Mouse (Mus musculus) monocyte, adult 59 days (primary cell): ENCODE results near the gene Ube2g2. TPM values are rescaled to one million over a fixed set of nuclear protein-coding genes. Genes with fewer than 3 reads are reported as not detected.

Experiments
- total RNA-seq, 2 experiments: library from RNA; stranded (reverse); gene quantifications; one replicate each; pipeline ENCODE4 v1.2.4; 2023

Ube2g2 gene
- 10 to 100 TPM; 43.6 to 54.7 TPM for total RNA-seq

DNA sequence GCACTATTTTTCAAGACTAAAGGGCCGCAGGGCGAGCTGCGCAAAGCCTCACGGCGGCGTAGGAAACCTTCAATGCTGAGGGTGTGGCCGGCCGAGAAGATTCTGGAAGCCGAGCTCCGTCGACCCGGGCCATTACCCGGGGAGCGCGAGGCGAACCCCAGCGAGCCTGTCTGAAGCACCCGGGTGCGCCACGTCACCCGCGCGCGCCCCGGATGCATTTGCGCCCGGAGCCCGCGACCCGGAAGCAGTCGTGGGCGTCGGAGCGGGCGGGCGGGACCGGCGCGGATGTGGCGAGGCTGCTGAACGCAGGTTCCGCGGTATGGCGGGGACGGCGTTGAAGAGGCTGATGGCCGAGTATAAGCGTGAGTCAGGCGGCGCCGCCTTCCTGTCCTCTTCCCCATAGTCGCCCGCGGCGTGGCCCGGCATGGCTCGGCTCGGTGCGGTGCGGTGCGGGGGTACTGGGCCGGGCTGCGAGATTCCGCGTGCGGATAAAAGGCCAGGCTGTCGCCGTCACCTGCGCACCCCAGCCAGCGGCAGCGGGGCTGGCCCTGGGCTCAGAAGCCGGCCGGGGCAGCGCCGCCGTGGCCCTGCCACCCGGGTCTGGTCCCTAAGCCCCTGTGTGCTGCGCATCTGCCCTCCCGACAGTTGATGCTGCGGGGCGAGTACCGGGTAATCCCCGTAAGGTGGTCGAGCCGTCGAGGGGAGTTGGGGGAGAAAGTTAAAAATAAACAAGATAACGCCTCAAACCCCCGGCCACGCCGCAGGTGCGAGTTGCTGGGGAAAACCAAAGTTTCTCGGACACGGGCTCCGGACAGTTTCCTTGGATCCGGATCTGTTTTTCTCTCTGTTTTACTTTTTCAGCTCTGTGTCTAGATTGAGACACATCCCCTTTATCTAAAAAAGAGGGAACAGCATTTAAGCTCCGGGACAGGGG lies at the start of gene Ube2g2:
Ube2g2 (plus strand) TSS at position 221 of the 934 bp plus-strand sequence.

DNA sequence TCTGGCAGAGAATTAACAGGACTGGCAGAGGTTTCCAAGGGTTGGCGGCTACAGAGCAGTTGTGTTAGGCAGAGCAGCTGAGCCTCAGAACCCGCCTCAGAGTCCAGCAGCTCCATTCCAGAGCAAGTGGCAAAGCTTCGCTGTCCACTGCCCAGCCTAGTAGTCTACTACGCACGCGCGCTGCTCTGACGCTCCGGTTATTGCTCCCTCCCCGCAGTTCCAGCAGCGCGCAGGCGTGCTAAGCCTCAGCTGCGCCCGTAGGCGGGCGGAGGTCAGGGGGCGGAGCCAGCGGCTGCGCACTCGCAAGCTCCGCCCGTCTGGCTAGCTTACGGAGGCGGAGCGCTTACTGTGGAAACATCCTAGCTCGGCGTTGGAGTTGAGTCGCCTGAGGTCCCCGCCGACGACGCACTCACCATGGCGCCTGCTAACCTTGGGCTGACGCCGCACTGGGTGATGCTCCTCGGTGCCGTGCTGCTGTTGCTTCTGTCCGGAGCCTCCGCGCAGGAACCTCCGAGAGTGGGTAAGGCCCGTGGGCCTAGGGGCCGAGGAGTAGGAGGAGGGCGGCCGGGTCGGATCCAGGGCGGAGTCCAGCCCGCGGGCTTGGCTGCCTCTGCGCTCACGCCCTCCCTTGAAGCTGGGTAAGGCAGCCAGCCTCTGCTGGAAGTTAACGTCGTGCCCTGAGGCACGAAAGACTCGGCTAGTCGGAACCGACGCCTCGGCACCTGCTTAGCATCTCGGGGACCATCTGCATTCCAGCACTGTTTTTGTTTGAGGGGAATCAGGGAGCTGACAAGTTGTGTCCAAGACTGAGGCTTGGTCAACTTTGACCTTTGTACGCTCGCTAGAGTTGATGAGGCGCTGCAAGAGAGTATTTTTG lies 40.4 kb upstream of the Ube2g2 start, which contains the start of gene Pttg1ip:
Pttg1ip (plus strand) TSS at position 313 of the 877 bp plus-strand sequence.

DNA sequence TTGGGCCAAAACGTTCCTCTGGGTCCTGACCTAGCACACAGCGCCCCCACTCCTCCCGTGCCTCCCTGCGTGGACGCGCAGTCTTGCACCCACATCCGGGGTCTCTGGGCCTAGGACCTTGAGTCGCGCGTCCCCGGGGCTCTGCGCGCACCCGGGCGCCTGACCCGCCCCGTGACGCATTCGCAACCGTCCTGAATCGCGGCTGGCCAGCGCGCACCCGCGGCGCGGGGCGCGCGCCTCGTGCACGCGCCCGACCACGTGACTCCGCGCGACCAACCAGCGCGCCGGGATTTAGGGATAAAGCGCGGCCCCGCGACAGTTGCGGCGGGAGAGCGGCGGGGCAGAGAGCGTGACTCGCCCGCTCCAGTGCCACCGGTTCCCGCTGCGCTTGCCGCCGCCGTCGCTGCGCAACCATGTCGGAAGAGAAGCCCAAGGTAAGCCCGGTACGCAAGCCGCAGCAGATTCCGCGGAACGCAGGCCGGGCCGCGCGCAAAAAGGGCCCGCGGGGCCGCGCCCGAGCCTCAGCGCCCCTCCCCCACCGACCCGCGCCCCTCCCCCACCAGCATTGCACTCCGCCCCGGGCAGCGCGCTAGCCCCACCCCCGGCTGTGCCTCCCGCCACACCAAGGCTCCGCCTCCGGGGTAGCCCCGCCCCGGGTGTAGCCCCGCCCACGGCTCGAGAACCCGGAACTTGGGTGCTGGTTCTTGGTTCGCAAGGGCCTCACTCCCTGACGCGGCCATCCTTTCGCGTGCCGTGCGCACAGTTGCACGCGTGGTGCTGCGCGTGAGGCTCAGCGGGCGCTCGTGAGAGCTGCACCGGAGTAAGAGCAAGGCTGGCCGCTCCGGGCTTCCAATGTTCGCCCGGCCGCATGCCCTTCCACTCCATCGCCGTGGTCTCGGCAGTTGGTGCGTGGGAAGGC lies 15.9 kb upstream of the Ube2g2 start, which contains the start of the genes Sumo3 and Gm49325:
Sumo3 (plus strand) TSS at position 190 of the 919 bp plus-strand sequence.
Gm49325 (plus strand) TSS at position 290 of the 919 bp plus-strand sequence.

DNA sequence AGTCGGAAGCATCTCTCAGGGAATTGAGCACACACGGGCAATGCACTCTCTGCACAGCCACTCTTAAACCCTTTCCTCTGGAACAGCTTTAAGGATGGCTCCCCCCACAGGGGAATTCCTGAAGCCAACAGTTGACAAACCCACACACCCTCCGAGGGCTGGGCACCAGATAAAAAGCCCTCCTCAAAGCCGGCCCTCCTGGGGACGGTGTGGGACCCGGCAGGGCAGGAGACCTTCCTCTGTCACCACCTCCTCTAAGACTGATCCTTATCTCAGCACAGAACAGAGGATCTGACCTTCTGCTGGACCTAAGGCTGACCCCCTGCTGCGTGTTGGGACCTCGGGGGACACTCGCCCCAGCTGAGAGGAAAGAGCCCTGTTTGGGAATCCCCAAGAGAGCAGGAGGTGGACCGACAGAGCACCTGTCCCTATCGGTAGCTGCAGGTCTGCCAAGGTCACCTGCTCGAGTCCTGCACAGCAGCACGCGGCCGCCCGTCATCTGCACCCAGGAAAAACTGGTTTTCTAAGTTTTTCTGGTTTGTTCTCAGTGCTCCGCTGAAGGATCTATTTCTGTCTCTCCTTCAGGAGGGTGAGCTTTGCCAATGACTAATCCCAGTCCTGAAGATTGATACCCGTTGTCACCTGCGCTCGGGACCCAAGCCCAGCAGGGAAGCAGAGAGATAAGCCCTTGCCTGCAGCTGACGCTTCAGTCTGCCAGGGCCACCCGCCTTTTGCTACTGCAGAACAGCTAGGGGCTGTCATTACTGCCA lies 64.0 kb downstream of the Ube2g2 start, which contains the start of gene Tspear:
Tspear (plus strand) TSS at position 675 of the 770 bp plus-strand sequence.

DNA sequence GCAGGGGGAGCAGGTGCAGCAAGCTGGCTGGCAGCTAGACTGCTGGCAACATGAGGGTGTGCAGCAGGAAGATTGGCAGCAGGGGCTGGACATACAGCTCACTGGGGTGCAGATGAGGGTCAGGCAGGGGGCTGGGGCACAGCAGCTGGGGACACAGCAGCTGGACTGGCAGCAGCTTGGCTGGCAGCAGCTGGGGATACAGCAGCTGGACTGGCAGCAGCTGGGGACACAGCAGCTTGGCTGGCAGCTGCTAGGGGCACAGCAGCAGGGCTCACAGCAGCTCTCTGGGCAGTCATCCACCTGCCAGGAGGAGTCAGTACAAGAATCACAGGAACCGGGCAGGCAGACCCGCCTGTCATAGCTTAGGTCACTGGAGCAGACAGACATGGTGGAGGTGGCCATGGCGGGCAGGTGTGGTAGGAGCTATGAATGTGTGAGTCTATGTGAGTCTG lies 68.3 kb downstream of the Ube2g2 start, which contains the start of gene Gm19402:
Gm19402 (minus strand) TSS at position 402 of the 452 bp plus-strand sequence.

Other genes starting within 250 kb of the Ube2g2 start
- gene Adarb1, start 204.0 kb upstream of the Ube2g2 start, total RNA-seq, result 1 to 10 TPM in 1 of 2 experiments, under 1 TPM in 1; 0.43 to 1.8 TPM
- 10 to 100 TPM; 19.2 to 24.2 TPM for gene Fam207a, start 106.5 kb upstream of the Ube2g2 start, total RNA-seq
- 100 to 1,000 TPM; 854 to 921 TPM for gene Itgb2, start 92.0 kb upstream of the Ube2g2 start, total RNA-seq
- 100 to 1,000 TPM; 113 to 127 TPM for gene Pttg1ip, start 40.6 kb upstream of the Ube2g2 start, total RNA-seq
- 10 to 100 TPM; 76.0 to 76.6 TPM for gene Sumo3, start 16.2 kb upstream of the Ube2g2 start, total RNA-seq
- gene Gm49325, start 16.1 kb upstream of the Ube2g2 start, total RNA-seq, result 10 to 100 TPM in 1 of 2 experiments, 1 to 10 TPM in 1; 3.3 to 11.9 TPM
- not detected for gene Tspear, start 64.3 kb downstream of the Ube2g2 start, total RNA-seq
- not detected for gene Gm19402, start 68.5 kb downstream of the Ube2g2 start, total RNA-seq
- not detected for gene Gm9508, start 75.0 kb downstream of the Ube2g2 start, total RNA-seq
- gene Gm10272, start 84.4 kb downstream of the Ube2g2 start, total RNA-seq, result not detected
- not detected for gene Gm10024, start 89.2 kb downstream of the Ube2g2 start, total RNA-seq
- not detected for gene Gm10142, start 93.5 kb downstream of the Ube2g2 start, total RNA-seq
- not detected for gene Krtap12-1, start 98.3 kb downstream of the Ube2g2 start, total RNA-seq
- not detected for gene Gm10100, start 104.2 kb downstream of the Ube2g2 start, total RNA-seq
- gene Gm18596, start 120.4 kb downstream of the Ube2g2 start, total RNA-seq, result not detected
- not detected for gene Gm9736, start 129.1 kb downstream of the Ube2g2 start, total RNA-seq
- not detected for gene Gm3233, start 137.4 kb downstream of the Ube2g2 start, total RNA-seq
- not detected for gene Gm3238, start 149.1 kb downstream of the Ube2g2 start, total RNA-seq
- gene Gm7138, start 154.7 kb downstream of the Ube2g2 start, total RNA-seq, result not detected
- not detected for gene Gm3250, start 160.3 kb downstream of the Ube2g2 start, total RNA-seq
- gene Gm7137, start 165.9 kb downstream of the Ube2g2 start, total RNA-seq, result not detected
- gene Gm9639, start 172.8 kb downstream of the Ube2g2 start, total RNA-seq, result not detected
- gene Gm19668, start 176.9 kb downstream of the Ube2g2 start, total RNA-seq, result not detected
- not detected for gene Gm9507, start 189.6 kb downstream of the Ube2g2 start, total RNA-seq
- gene Gm2696, start 192.4 kb downstream of the Ube2g2 start, total RNA-seq, result not detected
- gene Krtap10-4, start 204.8 kb downstream of the Ube2g2 start, total RNA-seq, result not detected
- gene Krtap10-10, start 213.7 kb downstream of the Ube2g2 start, total RNA-seq, result not detected
- not detected for gene Gm36176, start 224.5 kb downstream of the Ube2g2 start, total RNA-seq
- not detected for gene Gm10318, start 230.6 kb downstream of the Ube2g2 start, total RNA-seq
- gene Gm3285, start 239.7 kb downstream of the Ube2g2 start, total RNA-seq, result not detected